Mouse (Mus musculus) limb, embryonic 12.5 days (tissue): ENCODE measurements around the gene Vamp1. TPM values are rescaled to one million over a fixed set of nuclear protein-coding genes. Genes with fewer than 3 reads are reported as not detected.

Experiments used
- ATAC-seq: fragments of 200-750 bp; cut with Nextera tagmentation; 2 replicates; pipeline ENCODE4 v1.8.0; 2017; ENCODE audit warnings: low read depth, moderate TSS enrichment; ENCODE audit not compliant: insufficient number of reproducible peaks, insufficient read depth, low FRiP score, low TSS enrichment
- H3K27ac ChIP-seq: fragments of 300-500 bp; sonication (generic); 2 replicates; pipeline ENCODE4 v1.5.1; 2016; ENCODE audit warnings: mild to moderate bottlenecking, moderate library complexity
- H3K27me3 ChIP-seq: fragments of 300-500 bp; sonication (generic); 2 replicates; pipeline ENCODE4 v1.6.1; 2016; ENCODE audit warnings: mild to moderate bottlenecking, moderate library complexity
- H3K36me3 ChIP-seq: fragments of 300-500 bp; sonication (generic); 2 replicates; pipeline ENCODE4 v1.6.1; 2016; ENCODE audit warnings: mild to moderate bottlenecking, moderate library complexity
- H3K4me1 ChIP-seq: fragments of 300-500 bp; sonication (generic); replicated peaks from 2 replicates; pipeline ENCODE4 v1.6.1; 2016
- H3K4me2 ChIP-seq: fragments of 300-500 bp; sonication (generic); 2 replicates; pipeline ENCODE4 v1.6.1; 2016; ENCODE audit warnings: mild to moderate bottlenecking, moderate library complexity
- H3K4me3 ChIP-seq: fragments of 300-500 bp; sonication (generic); replicated peaks from 2 replicates; pipeline ENCODE4 v1.5.1; 2016; ENCODE audit warnings: mild to moderate bottlenecking
- H3K9ac ChIP-seq: fragments of 300-500 bp; sonication (generic); replicated peaks from 2 replicates; pipeline ENCODE4 v1.6.1; 2016; ENCODE audit warnings: mild to moderate bottlenecking, moderate library complexity
- H3K9me3 ChIP-seq: fragments of 300-500 bp; sonication (generic); 2 replicates; pipeline ENCODE4 v1.6.1; 2016; ENCODE audit warnings: mild to moderate bottlenecking, moderate library complexity
- WGBS: fragments of 180-500 bp; shearing (Covaris S2); methylation state at CpG from one replicate; pipeline ENCODE4 v1.1.7; 2016; 5-methylcytosine and 5-hydroxymethylcytosine counted together
- polyA plus RNA-seq: library from polyadenylated mRNA; unstranded; fragments of >200 nt; fragmentation: Nextera tagmentation; extraction: Ambion mirVana; gene quantifications from 2 replicates; pipeline ENCODE4 v1.2.1, GENCODE M21; 2016

The Vamp1 gene
- polyA plus RNA-seq, 1 experiment from 2014 or later: 7.4 TPM

- no peaks in the 10 kb centered on the region for H3K9me3 ChIP-seq
- WGBS: 48% methylated on average over 4 of the region's 4 CpGs
- peaks cover 28% of the 10 kb centered on the region for H3K4me1 ChIP-seq
- no peak for ATAC-seq
- H3K9ac ChIP-seq: peak overlapping the region; percentile 74; the same call in 1 of the 2 replicates
- no peaks in the 10 kb centered on the region for H3K36me3 ChIP-seq
- 0 out of 2 replicates have a peak, but pooled peaks cover 2% of the 10 kb centered on the region for H3K27me3 ChIP-seq
- H3K27ac ChIP-seq: no peak overlapping the region
- H3K4me3 ChIP-seq: peak overlapping the region; percentile 49
- peak overlapping the region; percentile 92 for H3K4me2 ChIP-seq
These were observed 16.7 kb downstream of the Vamp1 start for GRCm38 (mm10) chr6:125232045-125232437.

DNA sequence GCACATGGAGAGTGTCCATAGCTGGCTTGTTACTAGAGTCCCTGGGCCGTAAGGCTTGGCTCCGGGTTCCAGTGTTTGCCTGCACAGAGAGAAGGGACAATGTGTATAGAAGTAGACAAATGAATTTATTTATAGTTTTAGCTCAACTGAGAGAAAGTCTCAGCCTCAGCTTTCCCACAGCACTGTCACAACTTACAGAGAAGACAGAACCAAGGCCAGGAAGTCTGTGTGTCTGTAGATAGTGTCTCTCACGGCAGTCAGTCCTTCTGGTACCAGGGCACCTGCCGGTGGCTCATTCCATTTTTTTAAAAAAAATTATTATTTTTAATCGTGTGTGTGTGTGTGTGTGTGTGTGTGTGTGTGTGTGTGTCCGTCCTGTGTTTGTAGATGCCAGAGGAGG lies 17.2 kb downstream of the Vamp1 start:
- H3K4me2 ChIP-seq: no peak overlapping the region
- H3K27me3 ChIP-seq: 0 out of 2 replicates have a peak, but pooled peaks cover 2% of the 10 kb centered on the region
- no peak overlapping the region for H3K27ac ChIP-seq
- no peak overlapping the region for H3K9ac ChIP-seq
- WGBS: 86% methylated on average over 6 of the region's 6 CpGs
- H3K4me3 ChIP-seq: no peak overlapping the region
- no peak for ATAC-seq
- H3K9me3 ChIP-seq: no peaks in the 10 kb centered on the region
- H3K36me3 ChIP-seq: no peaks in the 10 kb centered on the region
- H3K4me1 ChIP-seq: peaks cover 28% of the 10 kb centered on the region

- H3K27me3 ChIP-seq: 0 out of 2 replicates have a peak, but pooled peaks cover 2% of the 10 kb centered on the region
- no peaks in the 10 kb centered on the region for H3K36me3 ChIP-seq
- no peak overlapping the region for H3K4me3 ChIP-seq
- no peak overlapping the region for H3K4me2 ChIP-seq
- no peaks in the 10 kb centered on the region for H3K9me3 ChIP-seq
- no peak for ATAC-seq
- WGBS: 65% methylated on average over 7 of the region's 7 CpGs
- peaks cover 28% of the 10 kb centered on the region for H3K4me1 ChIP-seq
- no peak overlapping the region for H3K9ac ChIP-seq
- peak overlapping the region; percentile 59; the same call in 1 of the 2 replicates for H3K27ac ChIP-seq
These were observed 18.6 kb downstream of the Vamp1 start for GRCm38 (mm10) chr6:125233816-125234519.

DNA sequence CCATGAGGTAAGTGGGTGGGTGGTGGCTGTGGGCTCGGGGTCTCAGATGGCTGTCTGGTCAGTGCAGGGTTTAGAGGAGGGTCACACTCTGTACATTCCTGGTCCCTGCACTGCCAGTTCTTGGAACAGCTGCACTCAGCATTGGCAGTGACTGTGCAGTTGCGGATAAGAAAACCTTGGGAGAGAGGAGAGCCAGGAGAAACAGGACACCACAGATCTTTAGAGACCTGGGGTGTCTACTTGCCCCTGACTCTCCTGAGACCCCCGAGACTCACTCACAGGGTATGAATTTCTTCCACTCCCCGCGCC lies 19.1 kb downstream of the Vamp1 start:
- peak overlapping the region; percentile 59; the same call in 1 of the 2 replicates for H3K27ac ChIP-seq
- H3K9ac ChIP-seq: no peak overlapping the region
- H3K36me3 ChIP-seq: no peaks in the 10 kb centered on the region
- 0 out of 2 replicates have a peak, but pooled peaks cover 2% of the 10 kb centered on the region for H3K27me3 ChIP-seq
- H3K9me3 ChIP-seq: no peaks in the 10 kb centered on the region
- no peak for ATAC-seq
- no peak overlapping the region for H3K4me2 ChIP-seq
- no peak overlapping the region for H3K4me3 ChIP-seq
- WGBS: 64% methylated on average over 5 of the region's 5 CpGs
- peaks cover 28% of the 10 kb centered on the region for H3K4me1 ChIP-seq

GRCm38 (mm10) chr6:125236341-125236740 lies 21.0 kb downstream of the Vamp1 start:
- no peaks in the 10 kb centered on the region for H3K27me3 ChIP-seq
- peaks cover 24% of the 10 kb centered on the region for H3K4me1 ChIP-seq
- H3K4me3 ChIP-seq: no peak overlapping the region
- 78% methylated on average over 6 of the region's 6 CpGs for WGBS
- no peak overlapping the region for H3K9ac ChIP-seq
- no peak overlapping the region for H3K27ac ChIP-seq
- ATAC-seq: no peak
- no peaks in the 10 kb centered on the region for H3K9me3 ChIP-seq
- H3K4me2 ChIP-seq: no peak overlapping the region
- H3K36me3 ChIP-seq: no peaks in the 10 kb centered on the region

GRCm38 (mm10) chr6:125236782-125237181 lies 21.4 kb downstream of the Vamp1 start, which contains the start of gene Cd27:
TSS of gene Cd27 (minus strand) at chr6:125237010.
- Histone ChIP-seq H3K4me1 (peaks cover 20% of the 10 kb centered on the region), H3K27ac (no peak within 1 kb of the TSS), H3K9ac (no peak within 1 kb of the TSS), H3K4me3 (no peak within 1 kb of the TSS), H3K4me2 (no peak within 1 kb of the TSS), H3K9me3 (no peaks in the 10 kb centered on the region), H3K27me3 (no peaks in the 10 kb centered on the region), H3K36me3 (no peaks in the 10 kb centered on the region)
- no peak for ATAC-seq
- WGBS: 54% methylated on average over 6 of the region's 6 CpGs

- Histone ChIP-seq H3K9me3 (no peaks in the 10 kb centered on the region), H3K9ac (no peak overlapping the region), H3K27me3 (no peaks in the 10 kb centered on the region), H3K4me2 (no peak overlapping the region), H3K27ac (no peak overlapping the region), H3K4me3 (no peak overlapping the region), H3K4me1 (peaks cover 16% of the 10 kb centered on the region), H3K36me3 (no peaks in the 10 kb centered on the region)
- WGBS: 85% methylated on average over 4 of the region's 4 CpGs
- ATAC-seq: no peak
These were observed 22.1 kb downstream of the Vamp1 start for GRCm38 (mm10) chr6:125237421-125237820.

GRCm38 (mm10) chr6:125238396-125238795 lies 23.0 kb downstream of the Vamp1 start:
- Histone ChIP-seq H3K4me3 (no peak overlapping the region), H3K36me3 (no peaks in the 10 kb centered on the region), H3K27me3 (no peaks in the 10 kb centered on the region), H3K9me3 (no peaks in the 10 kb centered on the region), H3K4me1 (peaks cover 16% of the 10 kb centered on the region), H3K27ac (no peak overlapping the region), H3K9ac (no peak overlapping the region), H3K4me2 (no peak overlapping the region)
- no peak for ATAC-seq
- WGBS: 63% methylated on average over 6 of the region's 6 CpGs

DNA sequence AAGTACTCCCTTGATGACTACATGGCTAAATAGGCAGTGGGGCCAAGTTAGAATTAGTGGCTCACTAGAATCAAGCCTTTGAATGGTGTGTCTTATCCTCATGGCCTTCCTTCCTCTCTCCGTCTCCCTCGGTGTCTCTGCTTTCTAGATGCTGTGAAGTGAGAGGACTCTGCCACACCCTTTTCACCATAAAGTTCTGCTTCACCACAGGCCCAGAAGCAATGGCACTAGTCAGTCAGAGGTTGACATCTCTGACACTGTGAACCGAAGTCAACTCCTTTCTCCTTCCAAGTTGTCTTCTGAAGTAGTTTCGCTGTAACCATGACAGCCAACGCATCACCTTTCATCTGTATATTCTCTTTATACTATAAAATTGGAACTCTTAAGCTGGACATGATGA lies 24.2 kb downstream of the Vamp1 start:
- H3K27ac ChIP-seq: no peak overlapping the region
- no peaks in the 10 kb centered on the region for H3K9me3 ChIP-seq
- ATAC-seq: no peak
- no peak overlapping the region for H3K4me3 ChIP-seq
- no peak overlapping the region for H3K4me2 ChIP-seq
- no peaks in the 10 kb centered on the region for H3K27me3 ChIP-seq
- H3K4me1 ChIP-seq: 0 out of 2 replicates have a peak, but pooled peaks cover 8% of the 10 kb centered on the region
- H3K36me3 ChIP-seq: no peaks in the 10 kb centered on the region
- no peak overlapping the region for H3K9ac ChIP-seq
- 89% methylated on average over 5 of the region's 5 CpGs for WGBS

GRCm38 (mm10) chr6:125240617-125241016 lies 25.3 kb downstream of the Vamp1 start:
- Histone ChIP-seq H3K27ac (no peak overlapping the region), H3K4me3 (no peak overlapping the region), H3K9me3 (no peaks in the 10 kb centered on the region), H3K36me3 (no peaks in the 10 kb centered on the region), H3K9ac (no peak overlapping the region), H3K4me2 (no peak overlapping the region), H3K4me1 (0 out of 2 replicates have a peak, but pooled peaks cover 7% of the 10 kb centered on the region), H3K27me3 (no peaks in the 10 kb centered on the region)
- 77% methylated on average over 5 of the region's 5 CpGs for WGBS
- no peak for ATAC-seq

DNA sequence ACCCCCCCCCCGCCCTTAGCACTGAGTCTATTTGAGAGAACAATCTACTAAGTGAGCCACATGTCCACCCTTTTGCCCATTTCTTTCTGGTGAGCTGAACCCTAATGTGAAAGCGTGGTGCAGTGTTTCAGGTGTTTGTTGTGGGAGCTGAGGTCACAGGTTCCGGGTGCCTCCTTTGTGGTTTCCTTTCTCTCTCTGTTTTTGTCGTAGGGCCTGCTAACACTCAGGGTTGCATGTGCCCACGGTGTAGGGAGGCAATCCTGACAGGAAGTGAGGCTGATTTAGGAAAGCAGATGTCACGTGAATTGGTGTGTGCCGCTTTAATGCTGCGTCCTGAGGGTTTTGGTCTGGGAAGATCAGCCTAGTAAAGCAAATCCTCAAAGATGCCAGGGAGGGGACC lies 26.2 kb downstream of the Vamp1 start:
- WGBS: 78% methylated on average over 8 of the region's 8 CpGs
- H3K4me1 ChIP-seq: 0 out of 2 replicates have a peak, but pooled peaks cover 5% of the 10 kb centered on the region
- no peak for ATAC-seq

GRCm38 (mm10) chr6:125244551-125244950 lies 29.2 kb downstream of the Vamp1 start:
- no peaks in the 10 kb centered on the region for H3K4me1 ChIP-seq
- H3K9ac ChIP-seq: no peak overlapping the region
- no peak overlapping the region for H3K4me3 ChIP-seq
- 25% methylated on average over 1 of the region's 1 CpGs for WGBS
- no peaks in the 10 kb centered on the region for H3K27me3 ChIP-seq
- ATAC-seq: no peak
- H3K9me3 ChIP-seq: no peaks in the 10 kb centered on the region
- no peak overlapping the region for H3K27ac ChIP-seq
- H3K36me3 ChIP-seq: no peaks in the 10 kb centered on the region
- no peak overlapping the region for H3K4me2 ChIP-seq

More for the DNA sequence above, 26.2 kb downstream of the Vamp1 start:
- no peaks in the 10 kb centered on the region for H3K27me3 ChIP-seq
- H3K4me2 ChIP-seq: no peak overlapping the region
- no peak overlapping the region for H3K27ac ChIP-seq
- H3K36me3 ChIP-seq: no peaks in the 10 kb centered on the region
- H3K9me3 ChIP-seq: no peaks in the 10 kb centered on the region
- H3K4me3 ChIP-seq: no peak overlapping the region
- H3K9ac ChIP-seq: no peak overlapping the region
